Mouse (Mus musculus) forebrain, postnatal 0 days (tissue): ENCODE results near the gene Dglucy. TPM values are rescaled to one million over a fixed set of nuclear protein-coding genes. Genes with fewer than 3 reads are reported as not detected.

Experiments
- ATAC-seq: fragments of 200-750 bp; cut with Nextera tagmentation; 2 replicates; pipeline ENCODE4 v1.8.0; 2017; ENCODE audit warnings: mild to moderate bottlenecking, moderate library complexity
- DNase-seq: peaks from one replicate; pipeline ENCODE4 v3.0.0-alpha.2; 2015
- H3K27ac ChIP-seq: fragments of 300-500 bp; sonication (generic); 2 replicates; pipeline ENCODE4 v1.5.1; 2014; ENCODE audit warnings: low read depth, mild to moderate bottlenecking, antibody characterized with exemption, low read length, moderate library complexity, mixed read lengths
- H3K27me3 ChIP-seq: fragments of 300-500 bp; sonication (generic); 2 replicates; pipeline ENCODE4 v1.6.1; 2014; ENCODE audit warnings: mild to moderate bottlenecking, low read length, mixed read lengths; ENCODE audit not compliant: insufficient read depth
- H3K36me3 ChIP-seq: fragments of 300-500 bp; sonication (generic); 2 replicates; pipeline ENCODE4 v1.6.1; 2014; ENCODE audit warnings: mild to moderate bottlenecking, moderate library complexity; ENCODE audit not compliant: insufficient read depth
- H3K4me1 ChIP-seq: fragments of 300-500 bp; sonication (generic); 2 replicates; pipeline ENCODE4 v1.6.1; 2014; ENCODE audit warnings: antibody characterized with exemption; ENCODE audit not compliant: insufficient read depth
- H3K4me2 ChIP-seq: fragments of 300-500 bp; sonication (generic); 2 replicates; pipeline ENCODE4 v1.6.1; 2014; ENCODE audit warnings: low read depth, mild to moderate bottlenecking, moderate library complexity
- H3K4me3 ChIP-seq: fragments of 300-500 bp; sonication (generic); 2 replicates; pipeline ENCODE4 v1.5.1; 2014; ENCODE audit warnings: low read depth, low read length, mixed read lengths
- H3K9ac ChIP-seq: fragments of 300-500 bp; sonication (generic); 2 replicates; pipeline ENCODE4 v1.6.1; 2014; ENCODE audit warnings: mild to moderate bottlenecking
- H3K9me3 ChIP-seq: fragments of 300-500 bp; sonication (generic); 2 replicates; pipeline ENCODE4 v1.6.1; 2016; ENCODE audit warnings: low read length
- CTCF ChIP-seq: sonication (generic); IDR thresholded peaks from 2 replicates; pipeline ENCODE4 v1.5.1; 2016; ENCODE audit warnings: antibody characterized with exemption, control low read depth, low read depth
- WGBS: fragments of 180-500 bp; shearing (Covaris S2); extraction: QIAGEN DNeasy Blood & Tissue Kit; methylation state at CpG from one replicate; pipeline ENCODE4 v1.1.7; 2014; 5-methylcytosine and 5-hydroxymethylcytosine counted together
- polyA plus RNA-seq: library from polyadenylated mRNA; unstranded; fragments of >200 nt; fragmentation: Nextera tagmentation; extraction: Ambion mirVana; gene quantifications from 2 replicates; pipeline ENCODE4 v1.2.1, GENCODE M21; 2015
- total RNA-seq: library from RNA; depleted of rRNA; stranded (reverse); fragments of >200 nt; gene quantifications from 2 replicates; pipeline ENCODE4 v1.2.3, GENCODE M21; 2014

Dglucy gene
- total and polyA plus RNA-seq, 2 experiments from 2014 or later, result 2.6 to 4.5 TPM

GRCm38 (mm10) chr12:100816906-100817305 lies 38.0 kb downstream of the Dglucy start:
- Histone ChIP-seq H3K9me3 (no peaks in the 10 kb centered on the region), H3K27me3 (no peaks in the 10 kb centered on the region), H3K4me2 (no peak overlapping the region), H3K27ac (no peak overlapping the region), H3K4me3 (no peak overlapping the region), H3K9ac (no peak overlapping the region), H3K36me3 (no peaks in the 10 kb centered on the region), H3K4me1 (no peaks in the 10 kb centered on the region)
- WGBS, result 88% methylated on average over 5 of the region's 5 CpGs
- no peak for TF ChIP-seq CTCF
- DNase-seq (no peak), ATAC-seq (no peak)

DNA sequence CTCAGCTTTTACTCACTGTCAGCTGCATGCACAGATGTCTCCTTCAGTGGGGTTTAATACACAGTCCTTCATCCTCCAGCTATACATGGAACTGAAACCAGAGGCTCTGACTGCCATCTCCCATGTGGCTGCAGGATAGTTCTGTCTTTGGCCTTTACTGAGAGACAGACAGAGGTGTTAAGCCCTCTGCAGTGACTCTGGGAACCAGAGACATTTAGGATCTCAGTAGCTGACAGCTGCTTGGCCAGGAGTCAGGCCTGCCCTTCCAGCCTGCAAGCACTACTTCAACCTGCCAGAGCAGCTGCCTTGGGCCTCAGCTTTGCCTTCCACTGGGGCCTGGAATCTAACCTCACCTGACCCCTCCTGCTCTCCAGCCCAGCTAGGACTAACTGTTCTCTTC lies 41.1 kb downstream of the Dglucy start:
- DNase-seq (no peak), ATAC-seq (no peak)
- no peaks in the 10 kb centered on the region for H3K9me3 ChIP-seq
- H3K27ac ChIP-seq, result no peak overlapping the region
- no peaks in the 10 kb centered on the region for H3K36me3 ChIP-seq
- no peaks in the 10 kb centered on the region for H3K27me3 ChIP-seq
- H3K4me1 ChIP-seq, result no peaks in the 10 kb centered on the region
- TF ChIP-seq CTCF, result no peak
- no peak overlapping the region for H3K4me2 ChIP-seq
- H3K4me3 ChIP-seq, result no peak overlapping the region
- no peak overlapping the region for H3K9ac ChIP-seq

- no peak overlapping the region for H3K9ac ChIP-seq
- DNase-seq (no peak), ATAC-seq (no peak)
- H3K4me1 ChIP-seq, result no peaks in the 10 kb centered on the region
- no peak overlapping the region for H3K4me3 ChIP-seq
- WGBS, result 79% methylated on average over 2 of the region's 2 CpGs
- no peaks in the 10 kb centered on the region for H3K27me3 ChIP-seq
- H3K27ac ChIP-seq, result no peak overlapping the region
- H3K36me3 ChIP-seq, result no peaks in the 10 kb centered on the region
- no peak overlapping the region for H3K4me2 ChIP-seq
- TF ChIP-seq CTCF, result no peak
- H3K9me3 ChIP-seq, result no peaks in the 10 kb centered on the region
Measured at GRCm38 (mm10) chr12:100831021-100831420, 52.2 kb downstream of the Dglucy start.

- ATAC-seq (no peak), DNase-seq (no peak)
- no peak for TF ChIP-seq CTCF
- no peak overlapping the region for H3K27ac ChIP-seq
- WGBS, result 12% methylated on average over 8 of the region's 8 CpGs
- no peak overlapping the region for H3K4me2 ChIP-seq
- H3K9me3 ChIP-seq, result no peaks in the 10 kb centered on the region
- H3K4me3 ChIP-seq, result no peak overlapping the region
- H3K4me1 ChIP-seq, result no peaks in the 10 kb centered on the region
- H3K9ac ChIP-seq, result no peak overlapping the region
- no peaks in the 10 kb centered on the region for H3K27me3 ChIP-seq
- no peaks in the 10 kb centered on the region for H3K36me3 ChIP-seq
Measured at GRCm38 (mm10) chr12:100831629-100832325, 52.9 kb downstream of the Dglucy start.

- Histone ChIP-seq H3K4me3 (no peak overlapping the region), H3K36me3 (no peaks in the 10 kb centered on the region), H3K9ac (no peak overlapping the region), H3K9me3 (no peaks in the 10 kb centered on the region), H3K27me3 (no peaks in the 10 kb centered on the region), H3K27ac (no peak overlapping the region), H3K4me1 (no peaks in the 10 kb centered on the region), H3K4me2 (no peak overlapping the region)
- DNase-seq (no peak), ATAC-seq (no peak)
- no peak for TF ChIP-seq CTCF
- 82% methylated on average over 3 of the region's 3 CpGs for WGBS
Measured at GRCm38 (mm10) chr12:100837208-100837607, 58.4 kb downstream of the Dglucy start.

GRCm38 (mm10) chr12:100839079-100839600 lies 60.3 kb downstream of the Dglucy start:
- no peak overlapping the region for H3K27ac ChIP-seq
- ATAC-seq, result no peak; the same call in 1 of the 2 replicates
- no peaks in the 10 kb centered on the region for H3K27me3 ChIP-seq
- no peak for DNase-seq
- TF ChIP-seq CTCF, result no peak
- H3K4me3 ChIP-seq, result no peak overlapping the region
- H3K9me3 ChIP-seq, result no peaks in the 10 kb centered on the region
- H3K9ac ChIP-seq, result no peak overlapping the region
- no peak overlapping the region for H3K4me2 ChIP-seq
- 24% methylated on average over 8 of the region's 8 CpGs for WGBS
- H3K36me3 ChIP-seq, result no peaks in the 10 kb centered on the region
- H3K4me1 ChIP-seq, result no peaks in the 10 kb centered on the region

DNA sequence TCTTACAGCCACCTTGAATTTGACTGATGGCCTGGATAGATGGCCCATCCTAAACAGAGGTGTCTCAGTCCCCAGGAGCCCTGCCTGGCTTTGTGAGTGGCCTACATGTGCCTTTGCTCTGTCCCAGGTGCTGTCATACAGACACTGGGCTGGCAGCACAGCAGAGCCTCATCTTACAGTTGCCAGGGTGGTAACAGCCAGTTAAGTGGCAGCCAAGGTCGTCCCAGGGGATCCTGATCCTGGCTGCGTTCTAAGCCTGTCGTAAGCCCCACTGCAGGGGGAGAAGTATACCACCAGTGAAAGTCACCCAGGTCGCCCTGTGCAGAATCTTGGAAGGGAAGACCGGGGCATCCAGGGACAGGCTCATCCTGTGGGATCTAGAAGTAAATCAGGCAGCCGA lies 61.1 kb downstream of the Dglucy start:
- Histone ChIP-seq H3K27ac (no peak overlapping the region), H3K4me3 (no peak overlapping the region), H3K27me3 (no peaks in the 10 kb centered on the region), H3K9ac (no peak overlapping the region), H3K4me1 (no peaks in the 10 kb centered on the region), H3K9me3 (no peaks in the 10 kb centered on the region), H3K4me2 (no peak overlapping the region), H3K36me3 (no peaks in the 10 kb centered on the region)
- no peak for TF ChIP-seq CTCF
- 81% methylated on average over 6 of the region's 6 CpGs for WGBS
- no peak for ATAC-seq
- no peak for DNase-seq
